Mouse (Mus musculus) macrophage (primary cell): ENCODE measurements around the gene Nt5c3. TPM values are rescaled to one million over a fixed set of nuclear protein-coding genes. Genes with fewer than 3 reads are reported as not detected.
"Not testable (repeated sequence)": the region's sequence is repeated elsewhere in the genome, so short reads cannot be mapped to it uniquely, and the experiment has no call there.

ENCODE experiments used
- H3K27ac ChIP-seq: fragments of 350-480 bp; formaldehyde crosslinking; 2 replicates; pipeline ENCODE4 v1.9.0; 2021
- H3K36me3 ChIP-seq: fragments of 350-480 bp; formaldehyde crosslinking; 2 replicates; pipeline ENCODE4 v1.9.0; 2021; ENCODE audit errors: inconsistent target
- H3K4me3 ChIP-seq: fragments of 350-480 bp; formaldehyde crosslinking; 2 replicates; pipeline ENCODE4 v1.9.0; 2021; ENCODE audit errors: inconsistent target
- H3K79me2 ChIP-seq: fragments of 350-480 bp; formaldehyde crosslinking; 2 replicates; pipeline ENCODE4 v1.9.0; 2021; ENCODE audit errors: inconsistent target
- WGBS: methylation state at CpG from one replicate; pipeline ENCODE4 v1.1.7; 2026; ENCODE audit warnings: inconsistent platforms; ENCODE audit not compliant: missing documents; 5-methylcytosine and 5-hydroxymethylcytosine counted together
- polyA plus RNA-seq: library from polyadenylated mRNA; stranded (reverse); fragments of 250-400 nt; gene quantifications from 3 replicates; pipeline ENCODE4 v1.2.4, GENCODE M21; 2018; ENCODE audit warnings: inconsistent platforms

Nt5c3 gene
- polyA plus RNA-seq, 1 experiment from 2014 or later = 31.6 TPM

DNA sequence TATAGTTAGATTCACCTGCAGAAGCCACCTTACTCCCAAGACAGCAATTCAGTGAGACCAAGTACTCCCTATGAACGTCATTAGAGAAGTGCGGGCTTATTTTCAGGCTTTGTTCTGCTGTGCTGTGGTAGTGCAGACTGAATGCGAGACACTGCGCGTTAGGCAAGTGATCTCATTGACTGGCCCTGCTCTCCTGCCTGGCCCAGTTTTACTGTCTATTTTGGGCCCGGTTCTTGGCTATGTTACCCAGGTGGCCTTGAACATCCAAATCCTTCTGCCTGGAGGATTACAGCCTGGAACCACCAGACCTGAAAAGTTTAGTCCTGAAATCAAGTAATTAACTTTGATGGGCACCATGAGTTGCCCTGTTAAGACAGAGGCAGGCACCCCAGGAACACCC lies 35.2 kb downstream of the Nt5c3 start:
- Histone ChIP-seq H3K4me3 (no peak overlapping the region), H3K27ac (no peak overlapping the region), H3K36me3 (peaks cover 93% of the 10 kb centered on the region), H3K79me2 (peaks cover 6% of the 10 kb centered on the region; the same call in 1 of the 2 replicates)
- WGBS = 99% methylated on average over 6 of the region's 6 CpGs

DNA sequence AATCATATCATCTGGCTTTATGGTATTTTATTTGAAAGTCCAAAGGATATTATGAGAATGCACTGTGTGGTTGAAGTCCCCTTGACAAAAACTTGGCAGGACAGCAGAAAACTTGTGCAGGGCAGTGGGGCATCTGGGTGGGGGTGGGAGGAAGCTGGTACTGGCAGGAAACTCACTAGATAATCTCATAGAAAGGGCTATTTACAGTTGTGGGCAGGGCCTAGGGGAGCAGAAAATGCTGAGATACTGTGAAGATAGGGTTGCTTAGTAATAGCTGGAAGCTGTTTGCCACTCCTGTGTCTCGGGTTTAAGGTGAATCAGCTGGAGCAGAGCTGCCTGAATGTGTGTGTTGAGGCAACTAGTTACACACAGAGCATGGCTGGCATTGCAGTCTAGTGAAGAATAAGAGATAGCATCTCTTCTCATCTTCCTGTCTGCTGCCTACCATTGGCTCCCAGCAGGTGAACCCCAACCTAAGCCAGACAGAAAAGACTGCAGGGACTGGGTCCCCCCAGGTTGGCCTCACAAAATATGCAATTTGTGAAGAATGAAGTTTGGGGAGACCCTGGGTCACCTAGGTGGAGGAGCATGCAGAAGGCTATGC lies 44.3 kb downstream of the Nt5c3 start:
- WGBS = 36% methylated on average over 1 of the region's 1 CpGs
- Histone ChIP-seq H3K27ac (no peak overlapping the region), H3K4me3 (no peak overlapping the region), H3K36me3 (peaks cover 30% of the 10 kb centered on the region), H3K79me2 (no peaks in the 10 kb centered on the region)

- Histone ChIP-seq H3K27ac (no peak overlapping the region), H3K4me3 (no peak overlapping the region), H3K79me2 (no peaks in the 10 kb centered on the region), H3K36me3 (peaks cover 16% of the 10 kb centered on the region)
- 96% methylated on average over 8 of the region's 8 CpGs for WGBS
Observed at GRCm38 (mm10) chr6:56877985-56878384, 45.7 kb downstream of the Nt5c3 start.

GRCm38 (mm10) chr6:56876870-56877269 lies 46.9 kb downstream of the Nt5c3 start:
- H3K27ac ChIP-seq = no peak overlapping the region
- WGBS = 87% methylated on average over 4 of the region's 4 CpGs

GRCm38 (mm10) chr6:56870027-56870426 lies 53.7 kb downstream of the Nt5c3 start:
- Histone ChIP-seq H3K27ac (no peak overlapping the region), H3K4me3 (no peak overlapping the region), H3K79me2 (no peaks in the 10 kb centered on the region), H3K36me3 (no peaks in the 10 kb centered on the region)
- 58% methylated on average over 2 of the region's 2 CpGs for WGBS

More at GRCm38 (mm10) chr6:56876870-56877269, 46.9 kb downstream of the Nt5c3 start:
- Histone ChIP-seq H3K4me3 (no peak overlapping the region), H3K79me2 (no peaks in the 10 kb centered on the region), H3K36me3 (peaks cover 4% of the 10 kb centered on the region; the same call in 1 of the 2 replicates)

- Histone ChIP-seq H3K4me3 (no peak overlapping the region), H3K27ac (no peak overlapping the region), H3K36me3 (no peaks in the 10 kb centered on the region), H3K79me2 (no peaks in the 10 kb centered on the region)
- 85% methylated on average over 8 of the region's 8 CpGs for WGBS
Observed at GRCm38 (mm10) chr6:56868565-56868964, 55.2 kb downstream of the Nt5c3 start.

- not testable (repeated sequence) for H3K36me3 ChIP-seq, H3K27ac ChIP-seq, H3K79me2 ChIP-seq, H3K4me3 ChIP-seq
- 90% methylated on average over 1 of the region's 1 CpGs for WGBS
Observed at GRCm38 (mm10) chr6:56866899-56867298, 56.8 kb downstream of the Nt5c3 start.

GRCm38 (mm10) chr6:56860205-56860848 lies 63.4 kb downstream of the Nt5c3 start:
- Histone ChIP-seq H3K27ac (no peak overlapping the region), H3K79me2 (no peaks in the 10 kb centered on the region), H3K36me3 (no peaks in the 10 kb centered on the region), H3K4me3 (no peak overlapping the region)
- 91% methylated on average over 8 of the region's 8 CpGs for WGBS

GRCm38 (mm10) chr6:56856748-56857147 lies 67.0 kb downstream of the Nt5c3 start:
- Histone ChIP-seq H3K79me2 (no peaks in the 10 kb centered on the region), H3K27ac (no peak overlapping the region), H3K36me3 (no peaks in the 10 kb centered on the region), H3K4me3 (no peak overlapping the region)
- WGBS = 96% methylated on average over 5 of the region's 5 CpGs

DNA sequence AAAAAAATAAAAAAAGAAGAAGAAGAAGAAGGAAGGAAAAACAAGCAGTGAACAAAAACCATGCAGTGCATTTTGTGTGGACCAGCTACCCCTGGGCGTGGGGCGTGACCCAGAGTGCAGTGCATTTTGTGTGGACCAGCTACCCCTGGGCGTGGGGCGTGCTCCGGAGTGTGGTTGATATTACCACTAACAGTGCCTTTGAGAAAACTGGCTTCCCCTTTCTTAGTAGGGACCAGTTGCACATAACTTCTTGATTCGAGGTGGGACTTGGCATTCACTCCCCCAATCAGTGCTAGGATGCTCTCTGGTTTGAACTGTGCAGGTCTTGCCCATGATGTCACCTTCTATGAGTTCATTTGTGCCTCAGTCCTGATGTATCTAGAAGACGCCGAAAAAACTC lies 68.9 kb downstream of the Nt5c3 start:
- H3K36me3 ChIP-seq = no peaks in the 10 kb centered on the region
- no peak overlapping the region for H3K4me3 ChIP-seq
- H3K79me2 ChIP-seq = no peaks in the 10 kb centered on the region
- no peak overlapping the region for H3K27ac ChIP-seq
- WGBS = 62% methylated on average over 8 of the region's 8 CpGs

DNA sequence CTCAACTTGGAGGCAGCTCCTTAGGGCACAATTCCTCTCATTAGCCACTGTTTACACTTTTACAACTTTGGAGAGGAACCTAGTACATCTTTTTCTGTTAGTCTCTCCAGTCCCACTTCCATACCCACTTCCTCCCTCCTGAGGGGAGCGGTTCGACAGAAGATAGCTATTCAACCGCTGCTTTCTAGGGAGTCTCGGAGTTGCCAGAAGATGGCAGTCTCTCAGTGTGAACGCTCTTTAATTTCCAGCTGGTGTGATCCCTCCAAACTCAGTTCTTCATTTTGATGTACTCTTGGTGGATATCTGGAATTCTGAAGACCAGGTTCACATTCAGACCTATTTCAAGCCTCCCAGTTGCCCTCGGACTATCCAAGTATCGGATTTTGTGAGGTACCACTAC lies 73.4 kb downstream of the Nt5c3 start:
- no peaks in the 10 kb centered on the region for H3K79me2 ChIP-seq
- no peak overlapping the region for H3K4me3 ChIP-seq
- 74% methylated on average over 7 of the region's 7 CpGs for WGBS
- H3K27ac ChIP-seq = no peak overlapping the region
- no peaks in the 10 kb centered on the region for H3K36me3 ChIP-seq

DNA sequence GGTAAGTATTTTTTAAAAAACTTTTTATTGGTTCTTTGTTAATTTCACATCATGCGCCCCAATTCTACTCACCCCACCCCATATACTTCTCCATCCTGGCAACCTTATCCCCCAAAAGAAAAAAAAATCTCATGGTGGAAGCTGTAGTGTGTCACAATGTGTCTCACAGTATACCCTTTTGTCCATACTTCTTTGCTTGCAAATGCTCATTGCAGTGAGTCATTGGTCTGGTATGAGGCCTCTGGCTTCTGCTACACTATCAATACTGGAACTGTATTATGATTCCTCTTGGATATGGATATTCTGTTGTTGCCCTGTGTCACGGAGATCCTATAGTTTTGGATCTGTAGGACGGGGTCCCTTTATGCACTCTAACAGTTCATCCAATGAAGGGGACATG lies 74.8 kb downstream of the Nt5c3 start:
- Histone ChIP-seq H3K36me3 (no peaks in the 10 kb centered on the region), H3K27ac (no peak overlapping the region), H3K79me2 (no peaks in the 10 kb centered on the region), H3K4me3 (no peak overlapping the region)
- 97% methylated on average over 3 of the region's 3 CpGs for WGBS

GRCm38 (mm10) chr6:56844365-56844764 lies 79.4 kb downstream of the Nt5c3 start:
- no peaks in the 10 kb centered on the region for H3K36me3 ChIP-seq
- H3K27ac ChIP-seq = no peak overlapping the region
- no peak overlapping the region for H3K4me3 ChIP-seq
- 85% methylated on average over 2 of the region's 2 CpGs for WGBS
- no peaks in the 10 kb centered on the region for H3K79me2 ChIP-seq

DNA sequence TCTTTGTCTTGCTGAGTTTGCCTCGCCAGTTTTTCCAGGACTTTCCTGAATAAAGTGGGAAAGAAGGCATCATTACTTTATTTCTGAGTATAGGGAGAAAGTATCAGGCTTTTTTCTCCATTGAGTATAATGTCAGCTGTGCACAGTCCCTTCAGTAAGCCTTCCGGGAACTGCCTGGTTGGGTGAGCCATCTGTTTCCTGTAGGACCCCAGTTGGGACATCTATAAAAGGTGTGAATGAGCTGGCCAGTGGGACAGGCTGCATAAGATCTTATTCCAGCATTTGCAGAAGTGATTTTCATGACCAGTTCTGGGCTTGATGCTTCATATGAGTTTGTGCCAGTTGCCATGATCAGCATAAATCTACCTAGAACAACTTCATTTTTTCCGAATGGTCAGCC lies 80.5 kb downstream of the Nt5c3 start:
- no peak overlapping the region for H3K4me3 ChIP-seq
- no peaks in the 10 kb centered on the region for H3K36me3 ChIP-seq
- no peaks in the 10 kb centered on the region for H3K79me2 ChIP-seq
- 93% methylated on average over 3 of the region's 3 CpGs for WGBS
- no peak overlapping the region for H3K27ac ChIP-seq

GRCm38 (mm10) chr6:56837621-56838020 lies 86.1 kb downstream of the Nt5c3 start:
- Histone ChIP-seq H3K36me3 (no peaks in the 10 kb centered on the region), H3K27ac (no peak overlapping the region), H3K4me3 (no peak overlapping the region), H3K79me2 (no peaks in the 10 kb centered on the region)
- 93% methylated on average over 3 of the region's 3 CpGs for WGBS

GRCm38 (mm10) chr6:56837166-56837565 lies 86.6 kb downstream of the Nt5c3 start:
- H3K36me3 ChIP-seq = no peaks in the 10 kb centered on the region
- WGBS = 93% methylated on average over 12 of the region's 12 CpGs
- no peaks in the 10 kb centered on the region for H3K79me2 ChIP-seq
- no peak overlapping the region for H3K27ac ChIP-seq
- H3K4me3 ChIP-seq = no peak overlapping the region
